Mouse (Mus musculus) hindbrain, embryonic 11.5 days (tissue): ENCODE measurements at regions not wholly inside any gene's neighbourhood (a gene's known extent, or its start where the extent isn't known, plus 50 kb on each side); places are given as distances from the start of the nearest gene placed in this dataset.

Experiments used
- ATAC-seq: fragments of 200-750 bp; cut with Nextera tagmentation; 2 replicates; pipeline ENCODE4 v1.8.0; 2017; ENCODE audit warnings: mild to moderate bottlenecking, moderate TSS enrichment, moderate library complexity; ENCODE audit not compliant: low FRiP score
- DNase-seq: peaks from one replicate; pipeline ENCODE4 v3.0.0-alpha.2; 2015; ENCODE audit warnings: low spot score
- H3K27ac ChIP-seq: fragments of 300-500 bp; sonication (generic); 2 replicates; pipeline ENCODE4 v1.5.1; 2014; ENCODE audit warnings: mild to moderate bottlenecking, low read depth, low read length
- H3K27me3 ChIP-seq: fragments of 300-500 bp; sonication (generic); 2 replicates; pipeline ENCODE4 v1.6.1; 2014; ENCODE audit warnings: mild to moderate bottlenecking, low read length, moderate library complexity, mixed read lengths; ENCODE audit not compliant: control insufficient read depth, insufficient read depth
- H3K36me3 ChIP-seq: fragments of 300-500 bp; sonication (generic); 2 replicates; pipeline ENCODE4 v1.6.1; 2014; ENCODE audit warnings: mild to moderate bottlenecking, low read length, moderate library complexity, mixed read lengths; ENCODE audit not compliant: control insufficient read depth, insufficient read depth
- H3K4me1 ChIP-seq: fragments of 300-500 bp; sonication (generic); replicated peaks from 2 replicates; pipeline ENCODE4 v1.6.1; 2014; ENCODE audit warnings: low read length, mixed read lengths; ENCODE audit not compliant: control insufficient read depth, insufficient read depth
- H3K4me2 ChIP-seq: fragments of 300-500 bp; sonication (generic); replicated peaks from 2 replicates; pipeline ENCODE4 v1.6.1; 2014; ENCODE audit warnings: mild to moderate bottlenecking, low read depth, low read length
- H3K4me3 ChIP-seq: fragments of 300-500 bp; sonication (generic); 2 replicates; pipeline ENCODE4 v1.5.1; 2014; ENCODE audit warnings: low read depth, low read length
- H3K9ac ChIP-seq: fragments of 300-500 bp; sonication (generic); 2 replicates; pipeline ENCODE4 v1.6.1; 2014; ENCODE audit warnings: low read depth, low read length
- H3K9me3 ChIP-seq: fragments of 300-500 bp; sonication (generic); 2 replicates; pipeline ENCODE4 v1.6.1; 2016; ENCODE audit warnings: low read length; ENCODE audit not compliant: control insufficient read depth
- WGBS: fragments of 180-500 bp; shearing (Covaris S2); extraction: QIAGEN DNeasy Blood & Tissue Kit; methylation state at CpG from one replicate; pipeline ENCODE4 v1.1.7; 2014; 5-methylcytosine and 5-hydroxymethylcytosine counted together

GRCm38 (mm10) chr7:72505732-72506460 lies 199.5 kb upstream of the Mctp2 start:
- Histone ChIP-seq H3K4me3 (no peak overlapping the region), H3K4me1 (no peaks in the 10 kb centered on the region), H3K4me2 (no peak overlapping the region), H3K9me3 (no peaks in the 10 kb centered on the region), H3K27me3 (peaks cover 2% of the 10 kb centered on the region; the same call in 1 of the 2 replicates), H3K27ac (no peak overlapping the region), H3K36me3 (no peaks in the 10 kb centered on the region), H3K9ac (no peak overlapping the region)
- DNase-seq, result no peak
- 85% methylated on average over 8 of the region's 8 CpGs for WGBS
- no peak for ATAC-seq

GRCm38 (mm10) chr7:72507946-72508345 lies 201.5 kb upstream of the Mctp2 start:
- H3K4me1 ChIP-seq, result no peaks in the 10 kb centered on the region
- no peak overlapping the region for H3K4me2 ChIP-seq
- ATAC-seq, result no peak
- no peaks in the 10 kb centered on the region for H3K9me3 ChIP-seq
- H3K4me3 ChIP-seq, result no peak overlapping the region
- no peak overlapping the region for H3K9ac ChIP-seq
- H3K27me3 ChIP-seq, result peaks cover 2% of the 10 kb centered on the region; the same call in 1 of the 2 replicates
- no peaks in the 10 kb centered on the region for H3K36me3 ChIP-seq
- no peak for DNase-seq
- WGBS, result 44% methylated on average over 5 of the region's 5 CpGs
- H3K27ac ChIP-seq, result no peak overlapping the region

GRCm38 (mm10) chr7:72510116-72510515 lies 203.7 kb upstream of the Mctp2 start:
- Histone ChIP-seq H3K27ac (no peak overlapping the region), H3K27me3 (no peaks in the 10 kb centered on the region), H3K36me3 (no peaks in the 10 kb centered on the region), H3K4me3 (no peak overlapping the region), H3K9ac (no peak overlapping the region), H3K4me2 (no peak overlapping the region), H3K9me3 (no peaks in the 10 kb centered on the region), H3K4me1 (no peaks in the 10 kb centered on the region)
- no peak for DNase-seq
- no peak for ATAC-seq
- 90% methylated on average over 4 of the region's 4 CpGs for WGBS

GRCm38 (mm10) chr7:72513446-72513845 lies 207.0 kb upstream of the Mctp2 start:
- Histone ChIP-seq H3K4me1 (no peaks in the 10 kb centered on the region), H3K27me3 (no peaks in the 10 kb centered on the region), H3K9me3 (no peaks in the 10 kb centered on the region), H3K27ac (no peak overlapping the region), H3K4me3 (no peak overlapping the region), H3K4me2 (no peak overlapping the region), H3K9ac (no peak overlapping the region), H3K36me3 (no peaks in the 10 kb centered on the region)
- 88% methylated on average over 4 of the region's 4 CpGs for WGBS
- ATAC-seq, result no peak
- DNase-seq, result no peak

GRCm38 (mm10) chr7:72514851-72515250 lies 208.4 kb upstream of the Mctp2 start:
- Histone ChIP-seq H3K4me2 (no peak overlapping the region), H3K36me3 (no peaks in the 10 kb centered on the region), H3K9me3 (no peaks in the 10 kb centered on the region), H3K27me3 (no peaks in the 10 kb centered on the region), H3K4me3 (no peak overlapping the region), H3K9ac (no peak overlapping the region), H3K27ac (no peak overlapping the region), H3K4me1 (no peaks in the 10 kb centered on the region)
- 89% methylated on average over 2 of the region's 2 CpGs for WGBS
- no peak for DNase-seq
- no peak for ATAC-seq

GRCm38 (mm10) chr7:72518421-72518972 lies 212.1 kb upstream of the Mctp2 start:
- Histone ChIP-seq H3K4me1 (no peaks in the 10 kb centered on the region), H3K4me2 (no peak overlapping the region), H3K36me3 (no peaks in the 10 kb centered on the region), H3K9me3 (no peaks in the 10 kb centered on the region), H3K9ac (no peak overlapping the region), H3K27me3 (no peaks in the 10 kb centered on the region), H3K4me3 (no peak overlapping the region), H3K27ac (no peak overlapping the region)
- DNase-seq (no peak), ATAC-seq (no peak)
- 49% methylated on average over 5 of the region's 5 CpGs for WGBS

- no peaks in the 10 kb centered on the region for H3K27me3 ChIP-seq
- H3K4me3 ChIP-seq, result no peak overlapping the region
- H3K9ac ChIP-seq, result no peak overlapping the region
- DNase-seq (no peak), ATAC-seq (no peak)
- H3K9me3 ChIP-seq, result no peaks in the 10 kb centered on the region
- H3K4me2 ChIP-seq, result no peak overlapping the region
- no peak overlapping the region for H3K27ac ChIP-seq
- H3K36me3 ChIP-seq, result no peaks in the 10 kb centered on the region
- WGBS, result 30% methylated on average over 6 of the region's 6 CpGs
- H3K4me1 ChIP-seq, result no peaks in the 10 kb centered on the region
Measured at GRCm38 (mm10) chr7:72519359-72520115, 213.1 kb upstream of the Mctp2 start.

- no peak overlapping the region for H3K4me3 ChIP-seq
- ATAC-seq (no peak), DNase-seq (no peak)
- no peak overlapping the region for H3K27ac ChIP-seq
- no peaks in the 10 kb centered on the region for H3K36me3 ChIP-seq
- no peak overlapping the region for H3K9ac ChIP-seq
- H3K4me1 ChIP-seq, result no peaks in the 10 kb centered on the region
- no peak overlapping the region for H3K4me2 ChIP-seq
- no peaks in the 10 kb centered on the region for H3K27me3 ChIP-seq
- no peaks in the 10 kb centered on the region for H3K9me3 ChIP-seq
- WGBS, result 85% methylated on average over 3 of the region's 3 CpGs
Measured at GRCm38 (mm10) chr7:72528873-72529272, 222.5 kb upstream of the Mctp2 start.
